Mouse (Mus musculus) heart, embryonic 14.5 days (tissue): ENCODE measurements around the gene Gm8271. TPM values are rescaled to one million over a fixed set of nuclear protein-coding genes. Genes with fewer than 3 reads are reported as not detected.
"Not testable (repeated sequence)": the region's sequence is repeated elsewhere in the genome, so short reads cannot be mapped to it uniquely, and the experiment has no call there.

Source experiments
- ATAC-seq: fragments of 200-750 bp; cut with Nextera tagmentation; 2 replicates; pipeline ENCODE4 v1.8.0; 2017; ENCODE audit warnings: low read depth, moderate TSS enrichment; ENCODE audit not compliant: insufficient number of reproducible peaks, insufficient read depth, low FRiP score
- H3K27ac ChIP-seq, 2 experiments: fragments of 200-500 bp in 1 of 2; fragments of 300-500 bp in 1 of 2; sonication (generic) in 1 of 2; replicated peaks in 1 of 2; 2 replicates each; pipeline ENCODE4 v1.5.1; 2012 to 2014; ENCODE audit warnings: low read depth in 2 of 2, low read length in 2 of 2, control low read depth in 1 of 2, mild to moderate bottlenecking in 1 of 2, mixed read lengths in 1 of 2; ENCODE audit not compliant: control insufficient read depth in 1 of 2, insufficient read depth in 1 of 2
- H3K27me3 ChIP-seq: fragments of 300-500 bp; sonication (generic); 2 replicates; pipeline ENCODE4 v1.6.1; 2014; ENCODE audit warnings: mild to moderate bottlenecking, low read length, control low read depth; ENCODE audit not compliant: control insufficient read depth, insufficient read depth
- H3K36me3 ChIP-seq: fragments of 300-500 bp; sonication (generic); 2 replicates; pipeline ENCODE4 v1.6.1; 2014; ENCODE audit warnings: mild to moderate bottlenecking, control low read depth, low read length, mixed read lengths; ENCODE audit not compliant: control insufficient read depth, insufficient read depth
- H3K4me1 ChIP-seq, 2 experiments: fragments of 200-500 bp in 1 of 2; fragments of 300-500 bp in 1 of 2; sonication (generic) in 1 of 2; 2 replicates each; pipeline ENCODE4 v1.6.1; 2012 to 2014; ENCODE audit warnings: low read length in 2 of 2, control low read depth in 1 of 2, mixed read lengths in 1 of 2; ENCODE audit not compliant: control insufficient read depth in 2 of 2, insufficient read depth in 2 of 2
- H3K4me2 ChIP-seq: fragments of 300-500 bp; sonication (generic); 2 replicates; pipeline ENCODE4 v1.6.1; 2014; ENCODE audit warnings: mild to moderate bottlenecking, low read length
- H3K4me3 ChIP-seq, 2 experiments: fragments of 200-500 bp in 1 of 2; fragments of 300-500 bp in 1 of 2; sonication (generic) in 1 of 2; 2 replicates each; pipeline ENCODE4 v1.5.1; 2012 to 2014; ENCODE audit warnings: low read length in 2 of 2, mild to moderate bottlenecking in 2 of 2, control low read depth in 1 of 2, low read depth in 1 of 2, moderate library complexity in 1 of 2; ENCODE audit not compliant: control insufficient read depth in 1 of 2, insufficient read depth in 1 of 2
- H3K9ac ChIP-seq: fragments of 300-500 bp; sonication (generic); 2 replicates; pipeline ENCODE4 v1.6.1; 2014; ENCODE audit warnings: mild to moderate bottlenecking, low read length
- H3K9me3 ChIP-seq: fragments of 300-500 bp; sonication (generic); 2 replicates; pipeline ENCODE4 v1.6.1; 2016; ENCODE audit warnings: low read length, control low read depth; ENCODE audit not compliant: control insufficient read depth
- WGBS: fragments of 180-500 bp; shearing (Covaris S2); extraction: QIAGEN DNeasy Blood & Tissue Kit; methylation state at CpG from one replicate; pipeline ENCODE4 v1.1.7; 2014; 5-methylcytosine and 5-hydroxymethylcytosine counted together
- polyA plus RNA-seq: library from polyadenylated mRNA; unstranded; fragments of >200 nt; fragmentation: Nextera tagmentation; extraction: Ambion mirVana; gene quantifications from 2 replicates; pipeline ENCODE4 v1.2.1, GENCODE M21; 2014

Gene Gm8271
- not detected in 2 replicates for polyA plus RNA-seq

DNA sequence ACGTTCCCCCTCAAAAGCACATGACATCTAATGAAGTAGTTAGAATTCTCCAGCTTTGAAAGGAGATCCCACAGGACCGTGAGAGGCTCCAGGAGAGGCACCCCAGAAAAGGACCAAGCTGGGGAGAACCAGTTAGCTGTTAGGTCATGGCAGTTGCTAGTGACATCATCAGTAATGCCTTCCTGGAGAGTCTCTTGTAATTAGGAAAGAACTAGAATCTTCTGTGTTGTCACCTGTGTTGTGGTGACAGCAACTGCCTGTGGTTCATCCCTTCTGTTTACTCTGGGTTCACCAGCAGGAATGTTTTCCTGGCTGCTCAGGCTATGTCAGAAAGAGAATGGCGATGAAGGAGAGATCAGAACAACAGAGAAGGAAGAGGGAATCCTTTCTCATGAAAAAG, at the start of gene Gm8271:
Gene Gm8271 (plus strand): TSS at position 301 of the 400 bp plus-strand sequence.
- H3K9ac ChIP-seq, H3K4me1 ChIP-seq, H3K36me3 ChIP-seq, H3K27me3 ChIP-seq, H3K27ac ChIP-seq, H3K9me3 ChIP-seq, H3K4me3 ChIP-seq, H3K4me2 ChIP-seq, ATAC-seq: not testable (repeated sequence)
- no CpG with 5 or more reads among the region's 3 CpGs for WGBS

DNA sequence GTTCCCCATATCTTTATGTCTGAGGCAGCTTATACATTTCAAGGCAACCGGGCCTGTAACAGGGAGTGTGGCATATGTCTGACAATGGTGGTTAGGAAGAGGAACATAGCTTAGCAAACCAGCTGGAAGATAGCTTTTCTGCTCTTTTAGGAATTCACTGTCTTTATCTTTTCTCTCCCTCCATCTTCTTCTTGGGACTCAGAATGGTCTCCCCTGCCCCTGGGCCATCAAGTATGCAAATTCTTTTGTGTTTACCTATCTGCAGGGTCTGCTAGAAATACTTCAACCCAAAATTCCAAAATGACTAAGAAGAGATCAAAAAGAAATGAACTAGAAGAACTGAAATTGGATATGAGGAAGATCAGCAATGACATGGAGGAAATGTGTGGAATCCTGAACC, 21.4 kb upstream of the Gm8271 start, which contains the start of gene Gm3317:
Gene Gm3317 (plus strand): TSS at position 301 of the 400 bp plus-strand sequence.
- not testable (repeated sequence) for H3K9ac ChIP-seq, H3K36me3 ChIP-seq, H3K4me1 ChIP-seq, H3K4me3 ChIP-seq, H3K27me3 ChIP-seq, H3K4me2 ChIP-seq, H3K27ac ChIP-seq, H3K9me3 ChIP-seq, ATAC-seq
- WGBS, result no CpG with 5 or more reads among the region's 1 CpGs

Other genes with a start within 250 kb of the Gm8271 start
- not detected in 2 replicates for gene Gm8297, start 201.9 kb upstream of the Gm8271 start, polyA plus RNA-seq
- gene Gm3298, start 169.9 kb upstream of the Gm8271 start, polyA plus RNA-seq, result 0.57 TPM in 1 of 2 replicates, not detected in the other
- gene 4930555G01Rik, start 135.2 kb upstream of the Gm8271 start, polyA plus RNA-seq, result not detected in 2 replicates
- 2.1 and 4.2 TPM in 2 replicates for gene Gm8281, start 114.8 kb upstream of the Gm8271 start, polyA plus RNA-seq
- gene Gm8279, start 54.3 kb upstream of the Gm8271 start, polyA plus RNA-seq, result not detected in 2 replicates
- not detected in 2 replicates for gene Gm3317, start 21.3 kb upstream of the Gm8271 start, polyA plus RNA-seq
- gene Gm3526, start 74.8 kb downstream of the Gm8271 start, polyA plus RNA-seq, result not detected in 2 replicates
- gene Gm3542, start 149.1 kb downstream of the Gm8271 start, polyA plus RNA-seq, result not detected in 2 replicates
- gene Gm3500, start 203.3 kb downstream of the Gm8271 start, polyA plus RNA-seq, result not detected in 2 replicates